Mouse (Mus musculus): Measurements from ENCODE around the gene Scin. TPM values are rescaled to one million over a fixed set of nuclear protein-coding genes. Genes with fewer than 3 reads are reported as not detected.

The Scin gene
- polyA plus RNA-seq, 1 experiment from 2014 or later: not detected

DNA sequence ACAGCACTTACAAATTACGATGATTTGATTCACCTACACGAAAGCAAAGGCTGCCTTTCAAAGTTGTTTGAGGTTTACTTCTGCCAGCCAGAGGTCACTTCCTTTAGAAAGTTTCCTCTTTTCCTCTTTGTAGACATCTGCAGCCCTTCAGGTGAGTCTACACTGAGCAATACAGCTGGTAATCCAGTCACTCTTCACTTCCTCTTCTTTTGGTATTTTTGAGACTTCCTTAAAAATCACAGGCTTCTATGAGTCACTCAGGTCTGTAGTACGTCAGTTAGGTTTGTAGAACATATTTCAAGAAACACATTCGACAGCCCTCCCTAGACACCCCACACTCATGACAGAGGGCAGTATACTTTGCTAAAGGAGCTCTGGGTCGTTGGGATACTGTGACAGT is 6.7 kb upstream of the Scin start:
- H3K36me3 ChIP-seq (ENCODE audit: poor library complexity, severe bottlenecking): no peaks in the 10 kb centered on the region
- no peak overlapping the region for H3K4me3 ChIP-seq
- H3K27ac ChIP-seq: no peak overlapping the region
- no peaks in the 10 kb centered on the region for H3K9me3 ChIP-seq (replicated peaks)
- H3K4me1 ChIP-seq: no peaks in the 10 kb centered on the region
- no peak overlapping the region for H3K9ac ChIP-seq
- WGBS: 86% methylated on average over 5 of the region's 5 CpGs
- H3K4me2 ChIP-seq: no peak overlapping the region
- H3K27me3 ChIP-seq: no peaks in the 10 kb centered on the region
- ATAC-seq: no peak

DNA sequence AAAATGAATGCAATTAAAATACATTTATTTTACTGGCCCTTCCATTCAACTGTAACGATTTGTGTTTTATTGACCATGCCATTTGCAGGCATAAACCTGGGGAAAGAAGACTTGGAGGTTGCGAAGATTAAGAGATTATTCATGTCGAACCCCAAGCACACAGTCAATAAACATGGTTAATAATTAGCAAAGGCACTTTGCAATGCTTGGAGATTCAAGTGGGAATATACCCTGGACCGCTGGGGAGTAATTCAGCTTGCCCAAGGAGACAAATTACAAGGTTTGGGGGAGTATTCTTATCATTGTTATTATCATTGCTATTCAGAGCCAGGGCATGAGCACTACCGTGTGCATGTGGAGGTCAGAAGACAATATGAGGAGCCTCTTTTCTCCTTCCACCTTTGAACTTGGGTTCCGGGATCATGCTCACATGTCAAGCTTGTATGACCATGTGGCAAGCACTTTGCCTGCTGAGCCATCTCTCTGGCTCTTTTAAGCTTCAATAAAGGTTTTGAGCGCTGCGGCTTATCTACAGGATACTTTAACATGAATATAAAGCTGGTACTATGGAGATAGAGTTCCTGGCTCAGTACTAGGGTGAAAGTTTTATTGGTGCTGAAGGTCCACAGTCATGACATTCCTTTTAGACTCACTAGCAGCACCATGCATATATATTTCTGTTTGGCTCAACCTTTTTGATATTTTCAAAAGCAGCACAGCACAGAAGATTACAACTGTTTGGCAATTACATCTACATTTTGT is 5.6 kb upstream of the Scin start:
- 88% methylated on average over 8 of the region's 8 CpGs for WGBS
- ATAC-seq: no peak
- Histone ChIP-seq H3K36me3 (ENCODE audit: poor library complexity, severe bottlenecking) (no peaks in the 10 kb centered on the region), H3K27ac (no peak overlapping the region), H3K9me3 (replicated peaks) (no peaks in the 10 kb centered on the region), H3K4me2 (no peak overlapping the region), H3K4me3 (no peak overlapping the region), H3K9ac (no peak overlapping the region), H3K4me1 (no peaks in the 10 kb centered on the region), H3K27me3 (peaks cover under 1% of the 10 kb centered on the region; the same call in 1 of the 2 replicates)

DNA sequence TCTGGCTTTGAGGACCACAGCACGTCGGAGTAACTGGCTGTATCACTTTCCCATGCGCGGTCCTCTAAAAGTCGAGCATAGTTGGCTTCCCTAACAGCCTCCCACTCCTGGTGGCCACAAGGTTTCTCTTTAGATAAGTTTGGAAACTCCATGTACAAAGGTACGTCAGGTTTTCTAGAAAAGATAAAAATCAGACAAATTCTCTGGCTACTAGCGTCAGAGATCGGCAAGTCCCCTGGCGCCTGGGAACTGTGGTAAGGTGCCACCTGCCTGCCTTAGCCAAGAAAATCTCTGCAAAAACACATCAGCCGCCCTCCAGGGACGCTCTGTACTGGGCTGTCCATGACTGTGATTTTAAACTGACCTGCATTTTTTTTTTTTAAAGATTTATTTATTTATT is 501 bp upstream of the Scin start:
- H3K27ac ChIP-seq: no peak overlapping the region
- H3K9me3 ChIP-seq (replicated peaks): no peaks in the 10 kb centered on the region
- no peak for ATAC-seq
- H3K27me3 ChIP-seq: peaks cover 32% of the 10 kb centered on the region
- 45% methylated on average over 11 of the region's 11 CpGs for WGBS
- H3K4me3 ChIP-seq: peak overlapping the region; percentile 43; the same call in 1 of the 2 replicates
- no peak overlapping the region for H3K9ac ChIP-seq
- H3K36me3 ChIP-seq (ENCODE audit: poor library complexity, severe bottlenecking): no peaks in the 10 kb centered on the region
- peak overlapping the region; percentile 88 for H3K4me2 ChIP-seq
- H3K4me1 ChIP-seq: peaks cover 20% of the 10 kb centered on the region

DNA sequence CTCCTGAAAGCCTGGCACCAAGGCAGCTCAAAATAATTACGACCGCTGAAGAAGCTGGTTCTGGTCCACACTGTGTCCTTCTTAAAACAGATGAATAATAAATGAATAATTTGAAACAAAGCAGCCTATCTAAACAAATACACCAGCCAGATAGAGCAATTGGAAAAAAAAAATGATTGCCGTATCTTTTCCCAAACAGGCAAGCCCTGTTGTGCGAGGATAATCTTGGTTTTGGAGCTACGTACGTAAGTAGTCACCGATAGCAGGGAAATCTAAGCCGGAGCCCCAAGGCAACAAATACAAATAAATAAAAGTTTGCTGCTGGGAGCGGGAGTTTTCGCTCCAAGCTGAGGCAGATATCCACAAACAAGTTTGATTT is 845 bp downstream of the Scin start:
- 14% methylated on average over 10 of the region's 10 CpGs for whole genome bisulfite sequencing
- H3K4me1 ChIP-seq: peaks cover 20% of the 10 kb centered on the region
- no peak for ATAC-seq
- no peaks in the 10 kb centered on the region for H3K9me3 ChIP-seq (replicated peaks)
- peaks cover 32% of the 10 kb centered on the region for H3K27me3 ChIP-seq
- no peak overlapping the region for H3K9ac ChIP-seq
- H3K4me2 ChIP-seq: peak overlapping the region; percentile 88
- H3K36me3 ChIP-seq (ENCODE audit: poor library complexity, severe bottlenecking): no peaks in the 10 kb centered on the region
- H3K4me3 ChIP-seq: peak overlapping the region; percentile 43
- no peak overlapping the region for H3K27ac ChIP-seq

DNA sequence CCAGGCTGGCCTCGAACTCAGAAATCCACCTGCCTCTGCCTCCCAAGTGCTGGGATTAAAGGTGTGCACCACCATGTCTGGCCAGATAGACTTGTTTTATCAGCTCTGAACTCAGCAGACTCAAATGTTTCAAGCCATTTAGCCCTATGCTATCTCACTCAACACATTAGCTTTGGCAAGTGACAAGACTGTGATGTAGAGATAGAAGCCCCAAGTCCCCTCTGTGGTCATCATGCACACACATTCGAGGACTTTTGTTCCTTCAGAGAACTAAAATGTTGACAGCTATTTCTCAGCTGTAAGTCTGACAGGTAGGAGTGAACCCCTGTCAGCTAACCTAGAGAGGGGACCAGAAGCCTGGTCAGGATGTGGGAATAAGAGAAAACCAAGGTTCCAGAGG is 15.2 kb downstream of the Scin start:
- Histone ChIP-seq H3K4me3 (no peak overlapping the region), H3K4me2 (no peak overlapping the region), H3K36me3 (ENCODE audit: poor library complexity, severe bottlenecking) (no peaks in the 10 kb centered on the region), H3K27me3 (no peaks in the 10 kb centered on the region), H3K9ac (no peak overlapping the region), H3K4me1 (no peaks in the 10 kb centered on the region), H3K27ac (no peak overlapping the region), H3K9me3 (replicated peaks) (no peaks in the 10 kb centered on the region)
- no peak for ATAC-seq
- 80% methylated on average over 2 of the region's 2 CpGs for WGBS

DNA sequence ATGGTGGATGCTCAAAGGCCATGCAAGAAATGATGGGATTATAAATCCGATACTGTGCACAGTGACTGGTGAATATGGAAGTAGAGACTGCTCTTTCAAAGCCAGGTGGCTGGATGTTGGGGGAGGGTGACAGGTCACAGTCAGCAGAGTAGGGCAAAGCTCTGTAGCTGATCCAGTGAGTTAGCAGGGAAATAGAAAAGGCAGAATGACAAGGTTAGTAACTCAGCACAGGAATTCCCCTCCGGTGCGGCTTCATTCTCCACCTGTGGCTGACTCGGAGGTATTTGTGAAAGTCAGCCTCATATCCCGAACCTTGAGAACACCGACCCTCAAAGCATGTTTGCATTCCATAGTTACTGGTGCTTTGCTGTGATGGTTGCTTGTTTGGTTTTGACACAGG is 17.0 kb downstream of the Scin start:
- Histone ChIP-seq H3K4me2 (no peak overlapping the region), H3K4me1 (no peaks in the 10 kb centered on the region), H3K9ac (no peak overlapping the region), H3K4me3 (no peak overlapping the region), H3K9me3 (replicated peaks) (no peaks in the 10 kb centered on the region), H3K27me3 (no peaks in the 10 kb centered on the region), H3K27ac (no peak overlapping the region), H3K36me3 (ENCODE audit: poor library complexity, severe bottlenecking) (no peaks in the 10 kb centered on the region)
- WGBS: 95% methylated on average over 6 of the region's 6 CpGs
- no peak for ATAC-seq

DNA sequence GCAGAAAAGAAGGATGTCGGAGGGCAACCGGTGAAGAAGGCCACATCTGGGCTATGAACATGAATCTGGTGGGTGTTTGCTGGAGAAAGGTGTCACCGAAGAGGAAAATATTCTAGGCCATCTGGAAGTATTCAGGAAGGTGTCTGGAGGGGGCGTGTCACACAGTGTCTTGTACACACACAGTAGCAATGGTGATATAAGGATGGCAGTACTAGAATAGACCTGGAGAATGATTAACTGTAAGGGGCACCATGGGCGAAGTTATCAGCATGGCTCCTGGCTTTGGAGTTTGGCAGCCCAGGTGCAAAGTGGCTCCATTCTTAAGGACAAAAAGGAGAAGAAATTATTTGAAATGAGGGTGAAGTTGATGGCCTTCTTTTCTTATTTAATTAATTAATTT is 17.8 kb downstream of the Scin start:
- Histone ChIP-seq H3K27me3 (no peaks in the 10 kb centered on the region), H3K36me3 (ENCODE audit: poor library complexity, severe bottlenecking) (no peaks in the 10 kb centered on the region), H3K9me3 (replicated peaks) (no peaks in the 10 kb centered on the region), H3K4me2 (no peak overlapping the region), H3K9ac (no peak overlapping the region), H3K4me3 (no peak overlapping the region), H3K27ac (no peak overlapping the region), H3K4me1 (no peaks in the 10 kb centered on the region)
- WGBS: 93% methylated on average over 5 of the region's 5 CpGs
- no peak for ATAC-seq

DNA sequence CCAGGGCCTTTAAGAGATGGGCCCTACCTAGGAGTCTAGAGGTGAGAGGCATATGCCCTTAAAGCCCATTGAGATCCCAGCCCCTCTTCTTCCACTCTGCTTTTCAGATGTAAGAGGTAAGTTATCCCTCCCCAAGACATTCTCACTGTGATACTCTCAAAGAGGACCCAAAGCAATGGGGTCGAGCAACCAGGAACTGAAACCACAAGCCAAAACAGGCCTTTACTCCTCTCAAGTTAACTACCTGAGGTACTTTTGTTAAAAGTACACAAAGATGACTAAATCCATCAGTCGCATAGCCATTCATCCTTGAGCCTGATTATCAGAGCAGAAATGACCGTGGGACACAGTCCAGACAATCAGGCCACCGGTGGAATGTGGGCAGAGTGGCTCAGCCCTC is 19.1 kb downstream of the Scin start:
- Histone ChIP-seq H3K4me3 (no peak overlapping the region), H3K9me3 (replicated peaks) (no peaks in the 10 kb centered on the region), H3K9ac (no peak overlapping the region), H3K27ac (no peak overlapping the region), H3K4me2 (no peak overlapping the region), H3K36me3 (ENCODE audit: poor library complexity, severe bottlenecking) (no peaks in the 10 kb centered on the region), H3K4me1 (no peaks in the 10 kb centered on the region), H3K27me3 (no peaks in the 10 kb centered on the region)
- 90% methylated on average over 4 of the region's 4 CpGs for WGBS
- no peak for ATAC-seq

DNA sequence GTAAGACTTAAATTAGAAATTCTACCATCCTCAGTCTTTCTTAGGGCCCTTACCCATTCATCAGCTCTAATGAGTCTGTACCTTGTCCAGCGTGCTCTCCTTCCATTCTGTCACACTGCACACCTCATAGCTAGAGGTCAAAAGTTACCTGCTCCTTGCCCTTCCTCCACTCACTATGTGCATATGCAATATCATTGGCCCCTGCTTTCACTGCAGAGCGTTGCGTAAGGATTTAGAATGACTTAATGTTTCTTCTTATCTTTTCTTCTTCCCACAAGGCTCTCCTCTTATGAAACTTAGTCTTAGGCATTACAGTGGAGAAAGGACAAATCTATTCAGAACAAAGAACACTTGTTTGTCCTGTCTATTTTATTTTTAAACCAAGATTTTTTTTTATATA is 20.0 kb downstream of the Scin start:
- no peaks in the 10 kb centered on the region for H3K4me1 ChIP-seq
- H3K9me3 ChIP-seq (replicated peaks): no peaks in the 10 kb centered on the region
- no peaks in the 10 kb centered on the region for H3K27me3 ChIP-seq
- H3K36me3 ChIP-seq (ENCODE audit: poor library complexity, severe bottlenecking): no peaks in the 10 kb centered on the region
- H3K4me3 ChIP-seq: no peak overlapping the region
- 92% methylated on average over 3 of the region's 3 CpGs for WGBS
- ATAC-seq: no peak
- H3K4me2 ChIP-seq: no peak overlapping the region
- H3K9ac ChIP-seq: no peak overlapping the region
- no peak overlapping the region for H3K27ac ChIP-seq

DNA sequence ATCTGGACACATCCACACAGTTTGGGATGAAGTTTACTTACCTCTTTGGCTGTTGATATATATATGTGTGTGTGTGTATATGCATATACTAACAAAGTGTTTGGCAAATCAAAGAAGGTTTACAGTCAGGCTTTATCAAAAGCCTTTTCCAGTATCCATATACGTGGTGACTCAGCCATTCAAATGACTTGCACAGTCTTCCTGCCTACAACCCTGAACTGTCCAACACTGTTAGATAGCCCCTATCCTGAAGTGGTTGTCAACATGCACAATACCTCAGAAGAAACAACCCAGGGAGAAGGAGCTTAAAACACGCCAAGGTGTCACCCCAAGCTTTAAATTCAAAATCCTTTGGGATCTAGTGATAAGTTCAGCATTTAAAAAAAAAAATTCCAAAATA is 20.4 kb downstream of the Scin start:
- ATAC-seq: no peak
- no peak overlapping the region for H3K9ac ChIP-seq
- H3K27ac ChIP-seq: no peak overlapping the region
- H3K27me3 ChIP-seq: no peaks in the 10 kb centered on the region
- 86% methylated on average over 2 of the region's 2 CpGs for WGBS
- no peaks in the 10 kb centered on the region for H3K9me3 ChIP-seq (replicated peaks)
- H3K4me3 ChIP-seq: no peak overlapping the region
- H3K4me2 ChIP-seq: no peak overlapping the region
- H3K4me1 ChIP-seq: no peaks in the 10 kb centered on the region
- no peaks in the 10 kb centered on the region for H3K36me3 ChIP-seq (ENCODE audit: poor library complexity, severe bottlenecking)

DNA sequence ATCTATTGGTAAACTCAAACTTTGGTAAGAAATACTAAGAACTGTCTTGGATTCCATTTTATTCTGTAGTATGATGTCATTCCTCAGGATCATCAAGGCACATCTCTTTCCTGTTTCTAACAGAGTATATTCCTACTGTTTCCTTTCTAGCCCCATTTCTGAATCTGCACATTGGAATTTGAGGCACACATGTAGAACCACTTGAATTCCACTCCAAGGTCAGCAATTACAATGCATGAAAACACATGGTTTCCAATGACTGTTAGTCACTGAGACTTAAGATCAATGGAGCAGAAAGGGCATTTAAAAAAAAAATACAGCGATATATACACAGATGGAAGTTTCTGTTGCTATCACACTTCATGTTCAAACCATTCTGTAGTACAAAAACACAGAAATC is 24.8 kb downstream of the Scin start:
- H3K27me3 ChIP-seq: no peaks in the 10 kb centered on the region
- no peaks in the 10 kb centered on the region for H3K4me1 ChIP-seq
- ATAC-seq: no peak
- no peak overlapping the region for H3K9ac ChIP-seq
- no peaks in the 10 kb centered on the region for H3K9me3 ChIP-seq (replicated peaks)
- 88% methylated on average over 1 of the region's 1 CpGs for WGBS
- no peak overlapping the region for H3K4me2 ChIP-seq
- H3K27ac ChIP-seq: no peak overlapping the region
- no peaks in the 10 kb centered on the region for H3K36me3 ChIP-seq (ENCODE audit: poor library complexity, severe bottlenecking)
- H3K4me3 ChIP-seq: no peak overlapping the region

DNA sequence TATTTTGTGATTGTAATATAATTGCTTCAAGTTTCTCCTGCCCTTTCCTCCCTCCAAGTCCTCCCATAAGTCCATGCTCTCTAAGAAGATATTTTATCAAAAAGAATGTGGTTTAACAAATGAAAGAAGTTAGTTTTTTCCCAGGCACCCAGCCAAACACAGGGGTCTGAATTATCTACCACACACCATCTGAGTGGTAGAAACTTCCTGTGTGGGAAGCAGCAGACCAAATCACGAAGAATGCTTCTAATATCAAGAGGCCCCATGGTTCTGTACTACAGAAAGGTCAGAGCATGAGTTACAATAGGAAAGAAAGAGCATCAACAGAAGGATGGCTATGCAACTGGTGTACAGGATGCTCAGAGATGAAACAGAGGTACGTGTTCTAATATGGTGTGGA is 25.9 kb downstream of the Scin start:
- H3K9ac ChIP-seq: no peak overlapping the region
- ATAC-seq: no peak
- no peaks in the 10 kb centered on the region for H3K4me1 ChIP-seq
- no peak overlapping the region for H3K4me2 ChIP-seq
- peaks cover 2% of the 10 kb centered on the region; the same call in 1 of the 2 replicates for H3K9me3 ChIP-seq (replicated peaks)
- no peaks in the 10 kb centered on the region for H3K27me3 ChIP-seq
- H3K4me3 ChIP-seq: no peak overlapping the region
- H3K27ac ChIP-seq: no peak overlapping the region
- no peaks in the 10 kb centered on the region for H3K36me3 ChIP-seq (ENCODE audit: poor library complexity, severe bottlenecking)
- 82% methylated on average over 2 of the region's 2 CpGs for WGBS

DNA sequence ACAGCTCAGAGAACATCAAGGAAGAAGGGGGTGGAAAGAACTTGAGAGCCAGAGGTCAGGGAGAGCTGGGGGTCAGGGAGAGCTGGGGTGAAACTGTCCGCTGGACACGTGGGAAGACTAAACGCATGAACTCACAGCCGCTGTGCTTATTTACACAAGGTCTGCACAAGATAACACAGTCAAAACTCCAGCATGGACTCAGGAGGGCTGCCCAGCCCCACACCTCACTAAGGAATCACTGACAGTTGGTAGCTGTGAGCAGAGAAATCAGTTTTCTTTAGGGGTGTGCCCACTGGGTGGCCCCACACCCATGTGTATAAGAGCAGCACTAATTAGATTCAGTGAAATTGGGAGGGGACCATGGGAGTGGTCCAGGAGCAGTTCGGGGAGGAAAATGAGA is 27.2 kb downstream of the Scin start:
- Histone ChIP-seq H3K4me2 (no peak overlapping the region), H3K9ac (no peak overlapping the region), H3K36me3 (ENCODE audit: poor library complexity, severe bottlenecking) (no peaks in the 10 kb centered on the region), H3K9me3 (replicated peaks) (peaks cover 3% of the 10 kb centered on the region; the same call in 1 of the 2 replicates), H3K4me3 (no peak overlapping the region), H3K27ac (no peak overlapping the region), H3K27me3 (no peaks in the 10 kb centered on the region), H3K4me1 (no peaks in the 10 kb centered on the region)
- 78% methylated on average over 5 of the region's 5 CpGs for WGBS
- ATAC-seq: no peak
